Mouse (Mus musculus): ENCODE measurements around the gene Fcer1g. TPM values are rescaled to one million over a fixed set of nuclear protein-coding genes. Genes with fewer than 3 reads are reported as not detected.

Fcer1g gene
- polyA plus RNA-seq (2016; fragmentation: Nextera tagmentation; extraction: Ambion mirVana), result 12.0 and 12.1 TPM in 2 replicates

DNA sequence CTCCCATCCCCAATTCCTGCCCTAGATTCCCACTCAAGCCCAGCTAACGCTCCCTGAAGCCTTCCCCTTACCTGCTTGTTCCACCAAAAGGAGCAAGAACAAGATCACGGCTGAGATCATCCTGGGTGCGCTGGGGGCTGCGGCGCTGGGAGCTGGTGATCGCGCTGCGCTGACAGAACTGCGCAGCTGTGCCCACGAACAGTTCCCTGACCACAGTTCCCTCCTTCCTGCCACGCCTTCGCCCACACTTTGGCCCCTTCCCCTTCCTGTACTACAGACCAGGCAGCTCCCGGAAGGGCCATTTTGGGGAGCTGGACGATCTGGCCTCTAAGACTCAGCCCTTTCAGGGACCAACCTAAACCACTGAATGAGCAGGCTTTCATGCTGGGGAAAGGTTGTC, at the start of gene Fcer1g:
TSS of gene Fcer1g (minus strand) at position 240 of the 400 bp plus-strand sequence.
- peaks cover 25% of the 10 kb centered on the region for H3K4me1 ChIP-seq
- H3K36me3 ChIP-seq (replicated peaks), result peaks cover 62% of the 10 kb centered on the region
- no peak for DNase-seq (ENCODE audit: extremely low spot score, low spot score)
- H3K4me3 ChIP-seq, result no peak within 1 kb of the TSS; the same call in 1 of the 2 replicates
- WGBS, result 95% methylated on average over 14 of the region's 14 CpGs
- no peaks in the 10 kb centered on the region for H3K9me3 ChIP-seq
- H3K27ac ChIP-seq, result no peak within 1 kb of the TSS
- H3K27me3 ChIP-seq (ENCODE audit: poor library complexity, severe bottlenecking), result no peaks in the 10 kb centered on the region

DNA sequence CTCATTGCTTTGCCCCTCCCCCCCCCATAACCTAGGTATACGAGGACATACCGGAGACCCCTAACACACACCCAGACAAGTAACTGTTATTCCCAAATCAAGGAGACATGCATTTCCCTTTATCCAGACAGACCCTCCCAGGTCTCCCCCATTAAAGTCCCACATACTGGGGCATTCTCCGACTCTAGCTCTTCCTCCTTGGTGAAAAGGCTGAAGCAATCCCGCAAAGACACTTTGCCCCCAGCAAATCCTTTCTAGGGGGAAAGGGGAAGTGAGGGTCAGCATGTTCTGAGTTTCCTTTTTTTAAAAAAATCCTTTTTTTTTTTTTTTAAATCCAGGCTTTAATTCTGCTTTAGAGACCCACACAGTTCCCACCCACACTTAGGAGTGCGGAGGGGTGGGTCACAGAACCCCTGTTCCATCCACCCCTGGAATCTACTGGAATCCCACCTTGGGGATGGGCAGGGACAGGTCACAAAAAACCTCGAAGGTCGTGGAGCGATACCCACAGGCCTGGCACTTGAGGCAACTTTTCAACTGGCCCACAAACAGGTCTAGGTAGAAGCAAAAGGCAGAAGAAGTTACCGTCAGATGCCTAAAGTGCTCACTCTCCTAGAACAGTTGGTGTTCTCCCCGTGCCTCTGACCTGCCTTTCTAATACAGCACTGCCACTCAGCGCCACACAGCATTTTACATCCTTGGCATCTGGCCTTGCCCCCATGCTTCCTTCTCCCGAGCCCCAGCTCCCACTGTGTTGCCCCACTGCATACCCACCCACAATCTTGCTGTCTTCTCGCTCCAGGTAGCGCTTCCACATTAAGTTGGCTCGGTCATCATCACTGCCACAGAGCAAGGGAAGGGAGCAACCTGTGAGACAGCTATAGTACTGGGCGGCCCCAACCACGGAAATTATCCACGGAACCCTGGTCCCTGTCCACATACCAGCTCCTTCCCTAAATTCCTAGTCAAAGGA, 49.3 kb upstream of the Fcer1g start:
- Histone ChIP-seq H3K27ac (no peak overlapping the region), H3K27me3 (ENCODE audit: poor library complexity, severe bottlenecking) (no peaks in the 10 kb centered on the region), H3K4me1 (peaks cover 62% of the 10 kb centered on the region), H3K4me3 (0 out of 2 replicates have a peak overlapping the region, but pooled peaks have one; percentile 1), H3K9me3 (no peaks in the 10 kb centered on the region), H3K36me3 (replicated peaks) (peaks cover 62% of the 10 kb centered on the region)
- 94% methylated on average over 18 of the region's 18 CpGs for WGBS
- DNase-seq (ENCODE audit: extremely low spot score, low spot score), result peak; percentile 7

DNA sequence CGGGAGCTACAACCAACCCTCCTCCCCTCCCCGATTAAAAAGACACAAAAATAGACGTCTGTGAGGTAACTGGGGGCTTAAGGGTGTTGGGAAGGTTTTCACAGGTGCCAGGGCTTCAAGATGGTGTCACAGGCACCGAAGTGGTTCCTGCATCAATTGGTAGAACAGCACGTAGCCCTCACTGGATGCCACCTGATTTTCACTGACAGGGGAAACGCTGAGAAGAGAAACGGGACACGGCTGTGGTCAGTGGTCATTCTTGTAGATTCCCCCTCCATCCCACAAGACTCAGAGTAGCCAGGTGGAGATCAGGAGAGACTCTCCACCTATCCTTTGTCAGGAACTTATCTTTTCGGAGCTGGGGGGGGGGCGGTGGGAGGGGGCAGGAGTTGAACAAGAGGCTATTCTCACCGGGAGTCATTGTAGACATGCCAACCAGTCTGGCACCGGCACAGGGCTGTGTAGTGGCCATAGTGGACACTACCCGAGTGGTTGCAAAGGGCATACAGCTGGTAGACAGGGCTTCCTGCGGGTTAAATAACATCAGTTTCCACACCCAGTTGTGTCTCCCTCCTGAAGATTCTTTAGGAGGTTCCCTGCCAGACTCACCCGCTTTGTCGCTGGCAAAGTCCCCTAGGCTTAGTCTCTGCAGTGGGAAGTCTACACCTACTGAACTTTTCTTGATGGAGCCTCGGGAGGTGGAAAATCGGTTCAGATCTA, 48.1 kb upstream of the Fcer1g start:
- H3K27ac ChIP-seq, result 0 out of 2 replicates have a peak overlapping the region, but pooled peaks have one; percentile 85
- H3K4me3 ChIP-seq, result peak overlapping the region; percentile 67
- H3K4me1 ChIP-seq, result peaks cover 52% of the 10 kb centered on the region
- no peaks in the 10 kb centered on the region for H3K27me3 ChIP-seq (ENCODE audit: poor library complexity, severe bottlenecking)
- H3K9me3 ChIP-seq, result no peaks in the 10 kb centered on the region
- no peak for DNase-seq (ENCODE audit: extremely low spot score, low spot score)
- 84% methylated on average over 18 of the region's 18 CpGs for WGBS
- H3K36me3 ChIP-seq (replicated peaks), result peaks cover 72% of the 10 kb centered on the region

DNA sequence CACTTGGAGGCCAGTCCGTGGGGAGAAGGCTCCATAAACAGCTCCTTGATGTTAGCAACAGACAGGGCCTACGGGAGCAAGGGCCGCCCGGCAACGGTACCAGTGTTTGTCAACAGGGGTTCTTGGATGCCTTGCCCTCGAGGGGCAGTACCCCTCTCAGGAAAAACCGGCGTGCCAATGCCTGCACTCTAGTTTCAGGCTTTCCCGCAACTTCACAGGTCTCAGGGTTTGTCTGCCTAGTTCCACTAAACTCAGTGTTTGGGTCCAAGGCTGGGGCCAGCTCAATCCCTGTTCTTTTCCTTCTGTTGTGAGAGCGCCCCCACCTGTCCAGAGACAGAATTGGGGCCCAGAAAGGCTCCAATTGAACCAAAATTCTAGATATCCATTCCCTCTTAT, 47.4 kb upstream of the Fcer1g start:
- peak; percentile 74 for DNase-seq (ENCODE audit: extremely low spot score, low spot score)
- H3K4me1 ChIP-seq, result peaks cover 45% of the 10 kb centered on the region
- H3K36me3 ChIP-seq (replicated peaks), result peaks cover 76% of the 10 kb centered on the region
- H3K9me3 ChIP-seq, result no peaks in the 10 kb centered on the region
- 0% methylated on average over 10 of the region's 10 CpGs for WGBS
- no peaks in the 10 kb centered on the region for H3K27me3 ChIP-seq (ENCODE audit: poor library complexity, severe bottlenecking)
- peak overlapping the region; percentile 85 for H3K27ac ChIP-seq
- peak overlapping the region; percentile 67 for H3K4me3 ChIP-seq

DNA sequence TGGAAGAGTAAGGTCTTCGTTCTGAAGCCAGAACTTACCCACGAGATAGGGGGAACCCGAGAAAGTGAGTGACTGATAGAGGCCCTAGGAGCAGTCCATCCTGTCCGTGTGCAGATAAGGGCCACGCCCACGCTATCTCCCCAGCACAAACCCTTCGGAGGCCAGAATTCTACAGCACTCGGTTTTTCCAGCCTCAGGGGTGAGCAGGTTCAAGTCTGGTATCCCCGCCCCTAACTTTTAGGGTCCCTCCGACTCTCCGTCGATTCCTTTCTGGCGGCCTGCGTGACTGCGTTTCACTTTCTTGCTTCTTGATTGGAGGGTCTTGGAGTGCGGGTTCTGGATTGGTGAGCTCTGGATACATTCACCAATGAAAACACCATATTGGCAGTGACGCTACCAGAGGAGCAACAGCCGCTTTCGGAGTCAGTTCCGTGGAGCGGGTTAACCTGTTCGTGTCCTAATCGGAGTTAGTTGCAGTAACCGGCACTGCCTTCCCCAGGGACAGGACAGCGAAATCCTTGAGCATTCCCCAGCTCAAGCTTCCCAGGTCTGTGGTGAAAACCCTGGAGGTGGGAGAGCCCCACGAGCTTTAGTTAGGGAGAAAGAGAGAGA, 46.9 kb upstream of the Fcer1g start, which contains the start of gene Ppox:
TSS of gene Ppox (minus strand) at position 271 of the 612 bp plus-strand sequence.
- Histone ChIP-seq H3K4me3 (peak within 1 kb of the TSS; percentile 67), H3K4me1 (peaks cover 40% of the 10 kb centered on the region), H3K36me3 (replicated peaks) (peaks cover 76% of the 10 kb centered on the region), H3K27ac (peak within 1 kb of the TSS; percentile 85), H3K27me3 (ENCODE audit: poor library complexity, severe bottlenecking) (no peaks in the 10 kb centered on the region), H3K9me3 (no peaks in the 10 kb centered on the region)
- under 1% methylated on average over 26 of the region's 26 CpGs for WGBS
- DNase-seq (ENCODE audit: extremely low spot score, low spot score), result peak; percentile 92

DNA sequence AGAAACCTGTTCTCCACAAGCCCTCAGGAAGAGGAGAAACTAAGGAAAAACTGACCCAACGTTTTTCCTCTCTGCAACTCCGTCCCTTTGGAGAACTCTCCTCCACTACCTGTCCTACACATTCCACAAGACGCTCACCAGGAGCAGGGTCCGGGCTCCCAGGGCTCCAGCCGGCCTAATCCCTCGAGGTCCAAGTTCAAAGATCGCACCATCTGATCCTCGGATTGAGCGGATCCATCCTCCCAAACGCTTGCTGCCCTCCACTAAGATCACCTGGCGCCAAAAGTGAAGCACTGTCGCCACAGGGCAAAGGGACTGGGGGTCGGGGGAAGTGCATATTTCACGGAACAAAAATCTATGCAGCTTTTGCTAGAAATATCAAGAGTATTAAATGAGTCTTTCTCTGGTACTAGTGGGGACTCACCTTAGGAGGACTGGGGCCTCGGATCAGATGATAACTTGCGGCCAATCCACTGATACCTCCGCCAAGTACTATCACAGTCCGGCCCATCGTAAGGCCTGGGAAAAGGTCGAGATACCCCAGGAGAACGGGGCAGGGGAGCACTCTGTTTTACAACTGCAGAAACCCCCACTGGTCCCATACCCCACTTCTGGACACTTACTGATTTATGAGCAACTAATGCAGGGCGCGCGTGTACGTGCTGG, 46.2 kb upstream of the Fcer1g start:
- WGBS, result 2% methylated on average over 25 of the region's 25 CpGs
- H3K27me3 ChIP-seq (ENCODE audit: poor library complexity, severe bottlenecking), result no peaks in the 10 kb centered on the region
- H3K36me3 ChIP-seq (replicated peaks), result peaks cover 76% of the 10 kb centered on the region
- DNase-seq (ENCODE audit: extremely low spot score, low spot score), result no peak
- H3K4me1 ChIP-seq, result peaks cover 33% of the 10 kb centered on the region
- peak overlapping the region; percentile 85 for H3K27ac ChIP-seq
- H3K4me3 ChIP-seq, result peak overlapping the region; percentile 67
- H3K9me3 ChIP-seq, result no peaks in the 10 kb centered on the region

DNA sequence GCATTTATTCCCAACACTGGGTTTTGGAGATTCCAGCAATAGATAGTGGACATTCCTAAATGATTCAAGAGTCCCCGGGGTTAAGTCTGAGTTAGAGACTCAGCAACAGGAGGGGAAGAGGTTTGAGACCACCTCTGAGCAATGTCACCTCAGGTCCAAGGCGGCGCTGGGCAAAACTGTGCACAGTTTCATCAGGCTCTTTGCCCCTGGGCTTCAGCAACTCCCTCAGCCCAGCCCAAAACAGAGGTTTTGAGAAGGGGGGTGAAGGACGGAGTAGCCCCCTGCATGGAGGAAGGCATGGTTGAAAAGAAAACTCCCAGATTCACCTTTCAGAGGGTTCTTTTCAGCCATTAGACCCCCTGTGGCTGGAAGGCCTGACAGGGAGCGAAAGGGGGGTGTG, 45.6 kb upstream of the Fcer1g start:
- no peak for DNase-seq (ENCODE audit: extremely low spot score, low spot score)

DNA sequence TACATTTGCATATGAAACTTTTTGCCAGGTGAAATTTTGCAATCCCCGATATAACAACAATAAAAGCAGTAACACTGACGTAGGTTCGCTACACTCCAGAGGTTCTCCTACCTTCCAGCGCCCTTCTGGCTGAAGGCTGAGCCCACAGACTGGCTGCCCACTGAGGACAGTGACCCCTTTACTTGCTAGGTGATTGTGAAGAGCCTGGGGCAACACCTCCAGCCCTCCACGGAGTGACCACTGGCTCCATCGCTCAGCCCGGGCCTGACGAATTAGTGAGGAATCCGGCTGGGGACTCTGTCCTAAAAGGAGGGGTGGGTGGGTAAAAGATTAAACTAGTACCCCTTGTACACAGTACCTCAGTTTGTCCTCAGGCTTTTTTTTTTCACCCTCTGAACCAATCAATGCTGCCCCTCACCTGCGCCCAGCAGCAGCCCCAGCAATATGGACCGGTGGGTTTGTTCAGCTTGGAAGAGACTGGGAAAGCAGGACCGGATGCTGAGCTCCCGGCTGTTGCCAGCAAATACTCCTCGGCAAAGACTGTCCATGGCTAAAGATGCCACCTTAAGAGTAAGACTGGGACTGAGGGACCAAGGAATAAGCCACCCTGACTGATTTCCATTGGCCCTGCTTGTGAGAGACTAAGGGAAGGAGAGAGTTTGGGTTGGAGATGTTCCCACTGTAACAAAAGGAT, 45.0 kb upstream of the Fcer1g start:
- 86% methylated on average over 14 of the region's 14 CpGs for WGBS
- Histone ChIP-seq H3K9me3 (no peaks in the 10 kb centered on the region), H3K4me3 (peak overlapping the region; percentile 67), H3K36me3 (replicated peaks) (peaks cover 76% of the 10 kb centered on the region), H3K27me3 (ENCODE audit: poor library complexity, severe bottlenecking) (no peaks in the 10 kb centered on the region), H3K27ac (no peak overlapping the region), H3K4me1 (peaks cover 31% of the 10 kb centered on the region)
- DNase-seq (ENCODE audit: extremely low spot score, low spot score), result no peak

More for the DNA sequence above, 45.6 kb upstream of the Fcer1g start:
- Histone ChIP-seq H3K9me3 (no peaks in the 10 kb centered on the region), H3K36me3 (replicated peaks) (peaks cover 76% of the 10 kb centered on the region), H3K27me3 (ENCODE audit: poor library complexity, severe bottlenecking) (no peaks in the 10 kb centered on the region), H3K4me1 (peaks cover 31% of the 10 kb centered on the region), H3K27ac (peak overlapping the region; percentile 85), H3K4me3 (peak overlapping the region; percentile 67)
- 58% methylated on average over 5 of the region's 5 CpGs for WGBS

DNA sequence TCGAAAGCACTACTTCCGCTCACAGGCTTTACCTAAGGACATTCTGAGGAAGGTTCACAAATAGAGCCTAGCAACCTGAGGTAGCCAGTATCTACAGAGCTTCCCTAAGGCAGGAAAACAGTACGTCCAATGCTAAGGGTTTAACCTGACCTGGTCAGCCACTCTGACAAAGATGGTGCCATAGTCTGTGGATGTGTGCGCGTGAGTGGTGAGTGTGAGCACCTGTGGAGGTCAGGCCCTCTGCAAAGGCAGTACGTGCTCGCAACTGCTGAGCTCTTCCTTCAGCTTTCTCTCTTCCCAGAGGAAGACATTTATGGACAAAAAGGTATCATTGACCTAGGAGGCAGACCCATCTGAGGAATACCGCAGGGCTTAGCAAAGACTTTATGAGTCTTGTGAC, 44.3 kb upstream of the Fcer1g start:
- H3K4me3 ChIP-seq, result no peak overlapping the region; the same call in 1 of the 2 replicates
- peaks cover 31% of the 10 kb centered on the region for H3K4me1 ChIP-seq
- DNase-seq (ENCODE audit: extremely low spot score, low spot score), result no peak
- H3K9me3 ChIP-seq, result no peaks in the 10 kb centered on the region
- no peaks in the 10 kb centered on the region for H3K27me3 ChIP-seq (ENCODE audit: poor library complexity, severe bottlenecking)
- H3K36me3 ChIP-seq (replicated peaks), result peaks cover 76% of the 10 kb centered on the region
- H3K27ac ChIP-seq, result no peak overlapping the region
- WGBS, result 96% methylated on average over 8 of the region's 8 CpGs

DNA sequence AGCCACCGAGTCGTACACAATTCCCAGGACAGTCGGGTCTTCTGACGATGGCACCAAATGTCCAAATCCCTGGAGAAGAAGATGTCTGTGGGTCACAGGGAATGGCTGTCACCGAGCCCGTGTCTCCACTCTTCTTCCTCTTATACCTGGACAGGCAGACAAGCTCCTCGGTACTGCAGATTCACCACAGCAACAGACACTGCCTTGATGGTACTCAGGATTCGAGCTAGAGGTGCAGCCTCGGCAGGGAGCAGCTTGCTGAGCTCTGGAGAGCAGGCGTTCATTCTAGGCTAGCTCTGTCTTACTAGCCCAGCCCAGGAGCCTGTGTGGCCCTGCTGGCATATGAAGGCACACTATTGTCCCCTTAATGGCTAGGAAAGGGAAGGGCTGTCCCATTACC, 43.6 kb upstream of the Fcer1g start:
- no peak for DNase-seq (ENCODE audit: extremely low spot score, low spot score)
- Histone ChIP-seq H3K36me3 (replicated peaks) (peaks cover 76% of the 10 kb centered on the region), H3K27me3 (ENCODE audit: poor library complexity, severe bottlenecking) (no peaks in the 10 kb centered on the region), H3K4me3 (no peak overlapping the region), H3K27ac (no peak overlapping the region), H3K4me1 (peaks cover 31% of the 10 kb centered on the region), H3K9me3 (no peaks in the 10 kb centered on the region)
- WGBS, result 84% methylated on average over 10 of the region's 10 CpGs

DNA sequence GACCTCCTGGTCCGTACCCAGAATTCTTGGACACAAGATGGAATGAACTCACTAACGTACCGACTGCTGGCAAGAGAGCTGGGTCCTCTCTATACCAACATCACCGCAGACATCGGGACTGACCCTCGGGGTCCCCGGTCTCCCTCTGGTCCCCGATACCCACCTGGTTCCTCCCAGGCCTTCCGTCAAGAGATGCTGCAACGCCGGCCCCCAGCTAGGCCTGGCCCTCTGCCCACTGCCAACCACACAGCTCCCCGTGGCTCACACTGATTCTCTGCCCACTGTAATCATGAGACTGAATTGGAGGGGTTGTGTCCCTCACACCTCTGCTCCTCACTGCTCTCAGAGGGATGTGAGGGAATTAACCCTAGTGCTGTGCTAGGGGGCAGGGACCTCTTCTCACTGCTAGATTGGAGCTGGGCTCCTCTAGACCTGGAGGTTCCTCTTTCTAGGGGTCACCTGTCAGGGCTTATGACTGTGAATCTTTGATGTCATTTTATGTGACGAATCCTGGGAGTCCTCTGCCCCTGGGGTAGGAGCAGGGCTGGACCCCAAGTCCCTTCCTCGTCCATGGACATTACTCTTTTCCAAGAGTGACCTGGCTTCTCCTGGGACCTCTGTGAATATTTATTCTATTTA, 42.1 kb upstream of the Fcer1g start:
- H3K9me3 ChIP-seq, result no peaks in the 10 kb centered on the region
- H3K27me3 ChIP-seq (ENCODE audit: poor library complexity, severe bottlenecking), result no peaks in the 10 kb centered on the region
- H3K36me3 ChIP-seq (replicated peaks), result peaks cover 80% of the 10 kb centered on the region
- no peak overlapping the region for H3K4me3 ChIP-seq
- 97% methylated on average over 14 of the region's 14 CpGs for WGBS
- H3K4me1 ChIP-seq, result peaks cover 28% of the 10 kb centered on the region
- no peak for DNase-seq (ENCODE audit: extremely low spot score, low spot score)
- H3K27ac ChIP-seq, result no peak overlapping the region

Data from forebrain, embryonic 10.5 days (tissue).